Mouse (Mus musculus): Measurements from ENCODE around the gene Cyp2w1. TPM values are rescaled to one million over a fixed set of nuclear protein-coding genes. Genes with fewer than 3 reads are reported as not detected.

Gene Cyp2w1
- not detected for total RNA-seq (2023)

GRCm38 (mm10) chr5:139352317-139352716 is at the start of gene Cyp2w1:
Gene Cyp2w1 (plus strand): TSS chr5:139352617.

GRCm38 (mm10) chr5:139325395-139325966 is 26.9 kb upstream of the Cyp2w1 start, which contains the start of gene Adap1:
Gene Adap1 (minus strand): TSS chr5:139325622.

GRCm38 (mm10) chr5:139351134-139351533 is 1.3 kb upstream of the Cyp2w1 start, which contains the start of gene Cox19:
Gene Cox19 (minus strand): TSS chr5:139351418.

GRCm38 (mm10) chr5:139377468-139378270 is 25.3 kb downstream of the Cyp2w1 start, which contains the start of gene Gpr146:
Gene Gpr146 (plus strand): TSS chr5:139377697.

GRCm38 (mm10) chr5:139404801-139405401 is 52.5 kb downstream of the Cyp2w1 start, which contains the start of gene C130050O18Rik:
Gene C130050O18Rik (plus strand): TSS chr5:139405280.

Other genes with a start within 250 kb of the Cyp2w1 start
- gene Prkar1b, start 202.6 kb upstream of the Cyp2w1 start, total RNA-seq (2023), result 1 to 10 TPM in 1 of 2 experiments, under 1 TPM in 1; 0.21 to 2.3 TPM
- gene Dnaaf5, start 202.4 kb upstream of the Cyp2w1 start, total RNA-seq (2023), result 10 to 100 TPM; 12.7 to 15.8 TPM
- gene Sun1, start 152.0 kb upstream of the Cyp2w1 start, total RNA-seq (2023), result 10 to 100 TPM; 62.8 to 77.0 TPM
- gene Get4, start 100.3 kb upstream of the Cyp2w1 start, total RNA-seq (2023), result 10 to 100 TPM; 36.3 to 45.1 TPM
- 10 to 100 TPM; 20.8 to 30.1 TPM for gene Adap1, start 27.0 kb upstream of the Cyp2w1 start, total RNA-seq (2023)
- 10 to 100 TPM; 21.0 to 30.5 TPM for gene Cox19, start 1.2 kb upstream of the Cyp2w1 start, total RNA-seq (2023)
- 10 to 100 TPM; 21.7 to 24.3 TPM for gene Gpr146, start 25.1 kb downstream of the Cyp2w1 start, total RNA-seq (2023)
- gene C130050O18Rik, start 52.7 kb downstream of the Cyp2w1 start, total RNA-seq (2023), result 1 to 10 TPM in 1 of 2 experiments, under 1 TPM in 1; 0.24 to 1.5 TPM
- not detected for gene Gper1, start 70.5 kb downstream of the Cyp2w1 start, total RNA-seq (2023)
- 1 to 10 TPM; 5.0 to 7.9 TPM for gene 3110082I17Rik, start 107.9 kb downstream of the Cyp2w1 start, total RNA-seq (2023)
- 10 to 100 TPM; 28.8 to 41.6 TPM for gene Zfand2a, start 131.9 kb downstream of the Cyp2w1 start, total RNA-seq (2023)
- not detected for gene Uncx, start 190.9 kb downstream of the Cyp2w1 start, total RNA-seq (2023)